Mouse (Mus musculus) c-Kit-positive CD71-positive TER-119-positive erythroid progenitor cells, embryonic 14.5 days (primary cell): ENCODE data around the gene Pdzph1.

ENCODE experiments used
- DNase-seq: peaks from one replicate; pipeline ENCODE4 v3.0.0-alpha.2; 2013; ENCODE audit warnings: low spot score

Gene Pdzph1

DNA sequence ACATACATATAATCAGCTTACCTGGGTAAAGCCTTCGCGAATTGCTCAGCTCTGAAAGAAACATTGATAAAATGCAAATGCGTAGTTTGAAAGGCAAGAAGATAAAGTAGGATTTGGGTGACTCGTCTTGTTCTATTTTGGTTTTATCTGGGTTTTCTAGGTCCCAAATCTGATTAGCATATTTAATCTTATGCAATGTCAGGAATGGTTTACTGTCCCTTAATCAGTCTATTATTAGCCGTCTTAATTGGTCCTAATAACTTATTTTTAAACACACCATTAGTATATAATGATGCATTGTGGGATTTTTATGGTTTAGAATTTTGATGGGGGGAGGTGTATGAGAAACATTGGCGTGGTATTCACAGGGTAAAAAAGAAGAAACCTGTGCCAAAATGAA, at the start of gene Pdzph1:
Gene Pdzph1 (minus strand): TSS at position 101 of the 400 bp plus-strand sequence.
- no peak for DNase-seq

GRCm38 (mm10) chr17:59039754-59040153, 48.6 kb upstream of the Pdzph1 start:
- no peak for DNase-seq

DNA sequence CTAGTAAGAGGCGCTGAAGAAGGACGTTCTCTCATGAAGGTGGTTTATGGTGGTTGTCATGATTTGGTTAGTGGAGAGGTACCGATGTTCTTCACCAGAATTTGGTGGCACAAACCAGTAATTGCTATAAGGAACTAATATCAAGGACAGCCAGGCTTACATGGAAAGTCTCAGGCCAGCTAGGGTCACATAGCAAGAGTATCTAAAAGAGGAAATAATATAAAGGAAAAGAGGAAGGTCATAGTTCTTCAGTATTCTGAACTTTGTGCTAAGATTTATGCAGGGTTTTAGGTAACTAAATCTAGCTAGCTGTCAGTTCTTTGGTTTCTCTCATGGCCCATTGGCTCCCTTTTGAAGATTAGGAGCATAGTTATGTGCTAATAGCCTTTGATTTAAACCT, 42.3 kb upstream of the Pdzph1 start:
- no peak for DNase-seq

GRCm38 (mm10) chr17:59026336-59026735, 35.2 kb upstream of the Pdzph1 start:
- no peak for DNase-seq

GRCm38 (mm10) chr17:59024502-59024901, 33.3 kb upstream of the Pdzph1 start:
- DNase-seq = no peak

DNA sequence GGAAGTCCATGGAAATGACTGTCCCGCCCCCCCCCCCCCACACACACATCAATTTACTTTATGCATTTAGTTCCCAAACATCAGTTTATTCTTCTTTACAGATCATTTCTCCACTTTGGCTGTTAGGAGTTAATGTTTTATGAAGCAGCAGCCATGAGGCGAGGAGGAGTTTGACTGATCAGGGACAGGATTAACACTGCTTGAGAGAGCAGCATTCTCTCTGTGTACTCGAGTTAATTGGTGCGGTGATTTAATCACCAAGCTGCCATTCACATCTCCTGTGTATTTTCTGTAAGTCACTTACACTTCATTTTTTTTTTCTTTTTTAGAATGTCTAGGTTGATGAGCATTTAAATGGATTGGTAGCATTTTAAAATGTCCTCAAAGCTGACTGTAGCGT, 32.8 kb upstream of the Pdzph1 start:
- DNase-seq = no peak

GRCm38 (mm10) chr17:59018666-59019065, 27.5 kb upstream of the Pdzph1 start:
- no peak for DNase-seq

DNA sequence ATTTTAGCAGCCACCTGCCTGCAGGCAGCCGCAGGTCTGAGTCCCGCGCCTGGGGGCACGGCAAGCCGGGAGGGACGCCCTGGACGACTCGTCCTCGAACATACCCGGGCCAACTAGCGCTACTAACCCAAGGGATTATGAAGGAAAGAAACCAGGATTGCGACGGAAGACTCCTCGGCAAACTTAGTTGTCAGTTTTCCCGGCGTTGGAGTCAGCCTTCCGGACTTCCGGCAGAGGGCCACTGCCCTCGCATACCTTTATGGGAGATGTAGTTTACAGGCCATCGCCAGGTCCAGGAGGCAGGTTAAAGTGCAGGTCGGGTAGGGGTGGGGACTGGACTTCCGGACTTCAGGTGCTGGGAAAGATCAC, 21.9 kb upstream of the Pdzph1 start, which contains the start of gene Nudt12:
Gene Nudt12 (minus strand): TSS at position 282 of the 369 bp plus-strand sequence.
- peak; percentile 51 for DNase-seq

DNA sequence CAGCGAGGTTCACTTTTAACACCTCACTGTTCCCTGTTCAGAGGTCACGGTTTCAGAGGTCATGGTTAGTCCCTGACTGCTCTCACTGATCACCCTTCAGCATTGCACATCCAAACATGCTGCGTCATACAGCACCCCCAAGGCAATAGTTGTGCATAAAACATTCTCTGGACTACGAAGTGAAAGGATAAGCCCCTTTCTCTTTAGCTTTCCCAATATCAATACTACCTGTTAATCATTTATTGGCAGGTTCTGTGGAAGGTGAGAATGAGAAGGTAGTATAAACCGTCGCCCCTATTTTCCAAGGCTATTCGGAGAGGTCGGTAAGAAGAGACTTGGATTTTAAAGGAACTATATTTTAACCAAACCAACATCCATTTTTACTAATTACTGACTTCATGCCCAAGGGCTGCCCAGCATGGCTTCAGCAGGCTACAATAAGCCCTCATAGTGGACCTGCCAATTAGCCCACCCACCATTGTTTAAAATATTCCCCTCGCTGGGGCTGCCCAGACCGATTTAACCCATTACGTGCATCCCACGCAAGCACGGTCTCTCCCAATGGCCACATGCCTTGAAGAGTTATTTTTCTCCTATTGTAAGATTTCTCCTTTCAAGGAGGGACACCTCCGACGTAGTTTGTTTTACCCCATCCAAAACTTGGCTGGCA, 21.4 kb upstream of the Pdzph1 start:
- peak; percentile 63 for DNase-seq

DNA sequence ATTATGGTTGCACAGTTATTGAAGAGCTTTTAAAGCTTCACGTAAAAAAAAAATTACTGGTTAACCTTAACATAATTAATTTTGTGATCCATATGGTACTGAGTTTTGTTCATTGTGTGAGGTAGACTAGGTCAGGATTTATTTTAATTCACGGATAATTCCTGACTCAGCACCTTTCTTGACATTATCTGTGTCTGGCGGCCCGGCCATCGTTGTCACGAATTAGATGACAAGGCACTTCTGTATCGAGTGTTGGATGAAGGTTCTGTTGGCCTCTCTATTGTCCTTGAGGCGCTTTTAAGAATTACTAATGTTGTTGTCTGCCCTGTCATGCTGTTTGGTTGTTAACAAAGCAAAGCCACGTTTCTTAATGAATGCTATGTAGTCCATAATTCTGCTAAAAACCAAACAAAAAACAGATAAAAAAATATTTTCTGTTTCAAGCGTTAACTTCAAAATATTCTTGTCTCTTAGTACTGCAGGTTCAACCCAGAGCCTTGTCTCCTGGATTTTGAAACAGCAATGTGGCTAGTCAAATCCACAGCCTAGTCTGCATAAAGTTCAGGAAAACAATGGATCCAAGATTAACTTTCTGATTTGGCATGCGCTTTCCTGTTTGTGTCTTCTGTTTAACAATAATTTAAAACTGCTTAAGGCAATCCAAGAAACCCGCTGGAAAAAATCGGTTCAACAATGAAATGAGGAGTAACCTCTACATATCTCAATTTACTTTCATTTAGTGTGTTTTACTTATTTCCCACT, 20.6 kb upstream of the Pdzph1 start:
- DNase-seq = peak; percentile 40

DNA sequence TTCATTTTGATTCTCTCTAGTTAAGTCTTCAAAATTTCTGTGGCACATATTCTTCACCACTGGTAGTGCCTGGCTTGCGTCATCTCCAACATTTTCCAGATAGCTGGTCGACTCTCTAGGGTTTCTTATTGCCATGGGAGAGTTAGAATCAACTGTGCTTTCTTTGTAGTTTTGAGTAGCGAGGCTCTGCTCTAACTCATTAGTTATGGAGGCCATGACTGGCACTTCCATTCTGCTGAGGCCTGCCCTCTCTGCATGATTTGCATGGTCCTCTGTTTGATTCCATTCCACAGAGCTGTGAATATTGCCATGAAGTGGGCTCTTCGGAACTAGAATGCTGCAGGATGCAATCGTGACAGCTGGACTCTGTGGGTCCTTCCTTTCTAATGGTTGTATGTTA, 17.9 kb downstream of the Pdzph1 start:
- no peak for DNase-seq

DNA sequence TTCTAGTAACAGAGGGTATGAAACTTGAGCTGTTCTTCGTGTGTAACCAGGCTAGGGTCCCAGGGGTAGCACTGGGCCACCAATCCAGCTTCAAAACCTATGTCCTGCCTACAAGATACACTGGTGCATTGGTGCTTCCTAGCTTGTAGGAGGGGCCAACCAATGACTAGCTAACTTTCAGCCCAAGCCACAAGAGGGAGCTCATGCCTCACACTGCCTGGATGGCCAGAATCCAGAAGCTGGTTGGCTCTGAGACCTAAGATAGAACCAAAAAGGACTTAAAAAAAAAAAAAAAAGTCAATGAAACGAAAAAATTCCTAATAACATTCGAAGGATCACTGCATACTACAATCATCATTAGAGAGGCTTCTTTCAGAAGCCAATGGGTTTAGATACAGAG, 31.3 kb downstream of the Pdzph1 start:
- peak; percentile 41 for DNase-seq

GRCm38 (mm10) chr17:58957055-58957454, 34.1 kb downstream of the Pdzph1 start:
- DNase-seq = no peak

GRCm38 (mm10) chr17:58943015-58943822, 48.0 kb downstream of the Pdzph1 start:
- DNase-seq = no peak

- no peak for DNase-seq
Measured at GRCm38 (mm10) chr17:58938598-58938997, 52.6 kb downstream of the Pdzph1 start.

GRCm38 (mm10) chr17:58937533-58937932, 53.6 kb downstream of the Pdzph1 start:
- no peak for DNase-seq

- no peak for DNase-seq
Measured at GRCm38 (mm10) chr17:58932983-58933280, 58.2 kb downstream of the Pdzph1 start.

DNA sequence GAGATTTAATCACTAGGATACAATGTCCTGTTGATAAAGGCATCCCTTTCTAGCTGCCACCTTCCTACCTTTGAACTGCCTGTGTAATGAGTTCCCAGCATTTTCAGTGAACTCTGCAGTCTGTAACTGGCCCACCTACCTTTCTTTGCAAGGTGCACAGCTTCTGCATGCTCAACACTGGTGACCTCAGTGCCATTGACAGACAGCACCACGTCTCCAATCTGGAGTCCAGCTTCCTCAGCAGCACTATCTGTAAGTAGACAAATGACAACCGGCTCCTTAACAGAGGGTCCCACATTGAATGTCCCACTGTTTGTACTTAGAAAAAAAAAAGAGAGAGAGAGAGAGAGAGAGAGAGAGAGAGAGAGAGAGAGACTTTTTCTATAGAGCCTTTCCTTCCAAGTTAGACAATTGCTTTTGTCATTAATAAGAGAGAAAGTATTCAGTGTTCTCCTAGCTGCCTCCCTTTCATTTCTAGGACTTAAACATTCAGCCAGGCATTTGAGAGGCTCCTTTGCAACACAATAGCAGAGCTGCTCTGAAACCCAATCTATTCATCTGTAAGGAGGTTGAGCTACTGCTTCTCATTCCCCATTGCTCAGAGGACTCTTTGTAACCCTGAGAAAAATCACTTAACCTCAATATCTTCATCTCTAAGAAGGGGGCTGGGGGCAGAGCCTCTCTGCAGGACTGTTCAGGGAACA, 58.7 kb downstream of the Pdzph1 start:
- DNase-seq = no peak

DNA sequence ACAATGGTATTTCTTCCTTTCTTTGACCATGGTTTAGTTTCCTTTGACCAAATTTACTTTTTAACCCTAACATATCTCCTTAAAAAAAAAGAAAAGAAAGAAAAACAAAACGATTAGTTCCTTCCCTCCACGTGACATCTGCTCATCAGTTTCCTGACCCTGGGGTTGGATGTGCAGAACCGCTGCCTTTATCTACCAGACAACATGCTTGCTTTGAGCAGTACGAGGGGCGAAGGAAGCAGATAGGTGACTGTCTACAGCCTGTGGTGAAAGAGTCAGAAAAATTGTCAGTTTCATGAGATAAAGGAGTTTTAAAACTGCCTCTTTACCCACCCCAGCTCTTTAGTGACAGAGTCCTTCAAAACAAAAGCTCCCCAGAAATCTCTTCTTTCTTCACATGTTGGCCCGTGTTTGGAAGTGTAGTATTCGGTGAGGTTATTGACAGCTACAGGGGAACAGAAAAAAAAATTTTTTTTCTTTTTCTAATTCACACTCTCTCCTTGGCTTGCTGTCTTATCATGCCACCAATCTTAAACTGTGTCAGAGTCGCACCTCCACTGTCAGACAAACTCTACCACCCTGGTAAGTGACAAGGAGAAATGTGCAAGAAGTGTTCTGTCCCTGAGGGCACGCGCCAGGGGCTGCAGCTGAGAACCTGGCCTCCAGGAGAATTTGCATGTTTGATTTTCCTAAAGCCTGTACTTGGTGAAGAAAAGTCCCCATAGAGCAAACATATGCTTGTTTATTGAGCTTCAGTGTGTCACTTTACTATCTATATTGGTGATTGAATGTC, 66.2 kb downstream of the Pdzph1 start:
- peak; percentile 67 for DNase-seq

DNA sequence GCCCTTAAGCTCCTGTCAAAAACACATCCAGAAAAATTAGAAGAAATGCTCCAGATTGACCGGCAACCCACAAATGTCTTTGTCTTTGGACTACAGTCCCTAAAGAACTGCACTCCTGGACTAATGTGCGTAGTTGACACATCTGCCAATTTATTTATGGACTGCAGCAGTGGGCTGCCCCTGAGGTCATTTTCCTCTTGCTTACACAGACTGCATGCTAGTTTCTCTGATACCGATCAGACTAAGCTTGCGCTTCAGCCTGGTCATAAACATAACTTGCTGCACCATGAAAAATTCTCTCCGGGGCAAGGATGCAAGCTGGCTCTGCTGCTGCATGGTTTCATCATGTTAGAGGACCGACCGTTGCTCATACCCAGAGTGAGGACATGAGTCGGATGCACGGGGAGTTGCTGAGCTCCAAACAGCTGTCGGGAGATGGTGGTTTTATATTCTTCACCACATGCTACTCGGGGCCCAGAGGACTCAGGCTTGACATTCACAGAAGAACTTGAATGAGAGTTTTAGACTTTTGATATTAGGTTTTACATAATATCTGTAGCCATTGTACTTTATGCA, 67.2 kb downstream of the Pdzph1 start:
- no peak for DNase-seq

DNA sequence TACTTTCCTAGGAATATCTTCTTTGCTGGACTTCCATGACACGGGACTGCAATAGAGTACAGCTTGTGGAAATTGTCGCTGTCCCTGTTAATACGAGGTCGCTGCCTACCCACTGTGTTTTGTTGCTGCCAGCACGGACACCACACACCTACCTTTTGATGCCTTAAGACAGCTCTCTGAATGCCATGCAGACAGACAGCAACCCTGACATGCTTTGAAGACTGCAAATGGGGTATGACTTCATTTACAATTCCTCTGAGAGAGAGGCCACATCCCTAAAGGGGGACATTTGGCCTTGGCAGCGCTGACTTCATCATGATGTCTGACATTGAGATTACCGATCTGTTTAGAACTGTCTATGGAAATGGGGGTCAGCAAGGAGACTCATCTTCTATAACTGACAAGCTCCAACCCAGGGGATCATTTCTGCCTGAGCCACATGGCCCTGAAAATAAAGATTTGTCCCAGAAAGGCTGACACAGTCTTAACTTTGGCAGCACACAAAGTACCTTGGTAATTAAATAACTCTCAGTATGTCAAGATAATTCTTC, 67.8 kb downstream of the Pdzph1 start:
- DNase-seq = no peak
